Mouse (Mus musculus) cerebellum, adult 8-10 months (tissue): ENCODE results near the gene Brd3.
"Not testable (repeated sequence)": the region's sequence is repeated elsewhere in the genome, so short reads cannot be mapped to it uniquely, and the experiment has no call there.

Source experiments
- DNase-seq: peaks from one replicate; pipeline ENCODE4 v3.0.0; 2022

The Brd3 gene

GRCm38 (mm10) chr2:27510706-27511105, 3.2 kb upstream of the Brd3 start:
- no peak for DNase-seq

GRCm38 (mm10) chr2:27506658-27507057, 804 bp downstream of the Brd3 start:
- DNase-seq: not testable (repeated sequence)

- DNase-seq: no peak
Measured at GRCm38 (mm10) chr2:27505539-27505938, 1.9 kb downstream of the Brd3 start.

- DNase-seq: no peak
Measured at GRCm38 (mm10) chr2:27504113-27504885, 3.2 kb downstream of the Brd3 start.

GRCm38 (mm10) chr2:27496391-27497028, 11.0 kb downstream of the Brd3 start:
- no peak for DNase-seq

GRCm38 (mm10) chr2:27493971-27494370, 13.5 kb downstream of the Brd3 start:
- DNase-seq: no peak

- DNase-seq: no peak
Measured at GRCm38 (mm10) chr2:27490939-27491338, 16.5 kb downstream of the Brd3 start.

- DNase-seq: no peak
Measured at GRCm38 (mm10) chr2:27488362-27488761, 19.1 kb downstream of the Brd3 start.

- no peak for DNase-seq
Measured at GRCm38 (mm10) chr2:27487336-27488049, 20.0 kb downstream of the Brd3 start.

- DNase-seq: no peak
Measured at GRCm38 (mm10) chr2:27486725-27487124, 20.7 kb downstream of the Brd3 start.

- DNase-seq: no peak
Measured at GRCm38 (mm10) chr2:27482265-27482861, 25.1 kb downstream of the Brd3 start.

- no peak for DNase-seq
Measured at GRCm38 (mm10) chr2:27480367-27480766, 27.1 kb downstream of the Brd3 start.

- DNase-seq: no peak
Measured at GRCm38 (mm10) chr2:27479821-27480220, 27.6 kb downstream of the Brd3 start.

- DNase-seq: peak; percentile 61
Measured at GRCm38 (mm10) chr2:27476303-27477192, 30.9 kb downstream of the Brd3 start.

GRCm38 (mm10) chr2:27475495-27476302, 31.8 kb downstream of the Brd3 start:
- DNase-seq: peak; percentile 90

- DNase-seq: no peak
Measured at GRCm38 (mm10) chr2:27474621-27475484, 32.6 kb downstream of the Brd3 start.

GRCm38 (mm10) chr2:27473911-27474310, 33.6 kb downstream of the Brd3 start:
- DNase-seq: no peak

- DNase-seq: no peak
Measured at GRCm38 (mm10) chr2:27473061-27473765, 34.2 kb downstream of the Brd3 start.

- no peak for DNase-seq
Measured at GRCm38 (mm10) chr2:27471170-27471584, 36.3 kb downstream of the Brd3 start.

GRCm38 (mm10) chr2:27470535-27470934, 36.9 kb downstream of the Brd3 start:
- no peak for DNase-seq
